Mouse (Mus musculus) left cerebral cortex, adult 9 months (tissue): Measurements from ENCODE around the gene Mrps36.
"Not testable (repeated sequence)": the region's sequence is repeated elsewhere in the genome, so short reads cannot be mapped to it uniquely, and the experiment has no call there.

Experiments used
- DNase-seq, 2 experiments: peaks; one replicate each; pipeline ENCODE4 v3.0.0; 2022; ENCODE audit warnings: low spot score in 2 of 2

Gene Mrps36

DNA sequence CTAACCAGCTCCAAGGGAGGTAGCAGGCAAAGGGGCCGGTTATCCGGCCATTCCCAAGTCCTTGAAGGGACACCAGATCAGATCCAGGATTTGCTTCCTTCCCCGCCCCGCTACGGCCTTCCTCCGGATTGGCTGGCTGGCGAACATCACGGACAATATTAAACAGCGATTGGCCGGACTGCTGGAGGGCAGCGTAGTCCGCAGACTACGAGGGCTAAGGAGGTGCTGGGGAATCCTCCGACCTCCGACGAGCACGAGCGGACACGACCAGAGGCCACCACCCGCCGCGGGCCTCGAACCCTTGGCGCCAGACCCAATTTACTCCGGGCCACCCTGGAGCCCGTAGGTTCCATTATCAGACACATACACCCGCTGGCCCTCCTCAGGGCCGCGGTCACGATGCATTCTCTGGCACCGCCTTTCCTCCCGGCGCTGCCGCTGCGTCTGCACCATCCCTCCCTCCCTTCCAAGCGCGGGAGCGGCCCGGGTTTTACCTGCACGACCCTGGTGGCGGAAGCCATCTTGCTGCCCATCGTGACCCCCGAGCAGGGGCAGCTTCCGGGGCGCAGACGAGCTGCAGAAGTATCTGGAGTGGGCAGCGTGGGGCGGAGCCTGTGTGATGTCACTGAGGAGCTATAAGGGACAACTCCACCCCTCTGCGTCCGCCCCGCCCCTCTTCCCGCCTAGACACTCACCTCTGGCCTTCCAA is at the start of gene Mrps36:
Gene Mrps36 (minus strand): TSS at position 624 of the 709 bp plus-strand sequence.
- peak; percentile 86 to 93 for DNase-seq

GRCm38 (mm10) chr13:100789083-100789482 is 44.6 kb upstream of the Mrps36 start:
- DNase-seq, result no peak

DNA sequence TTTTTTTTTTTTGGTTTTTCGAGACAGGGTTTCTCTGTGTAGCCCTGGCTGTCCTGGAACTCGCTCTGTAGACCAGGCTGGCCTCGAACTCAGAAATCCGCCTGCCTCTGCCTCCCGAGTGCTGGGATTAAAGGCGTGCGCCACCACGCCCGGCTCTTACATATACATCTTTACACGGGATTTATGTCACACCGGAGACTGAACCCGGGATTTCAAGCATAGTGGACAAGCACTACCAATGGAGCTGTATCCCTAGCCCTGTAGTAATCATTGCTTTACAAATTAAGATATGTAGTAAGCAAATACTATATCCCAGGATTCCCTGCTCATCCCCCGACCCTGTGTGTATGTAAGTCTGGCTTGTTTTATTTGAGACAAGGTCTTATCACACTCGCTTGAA is 43.6 kb upstream of the Mrps36 start:
- DNase-seq, result not testable (repeated sequence)

- no peak for DNase-seq
Measured at GRCm38 (mm10) chr13:100787316-100788010, 43.0 kb upstream of the Mrps36 start.

DNA sequence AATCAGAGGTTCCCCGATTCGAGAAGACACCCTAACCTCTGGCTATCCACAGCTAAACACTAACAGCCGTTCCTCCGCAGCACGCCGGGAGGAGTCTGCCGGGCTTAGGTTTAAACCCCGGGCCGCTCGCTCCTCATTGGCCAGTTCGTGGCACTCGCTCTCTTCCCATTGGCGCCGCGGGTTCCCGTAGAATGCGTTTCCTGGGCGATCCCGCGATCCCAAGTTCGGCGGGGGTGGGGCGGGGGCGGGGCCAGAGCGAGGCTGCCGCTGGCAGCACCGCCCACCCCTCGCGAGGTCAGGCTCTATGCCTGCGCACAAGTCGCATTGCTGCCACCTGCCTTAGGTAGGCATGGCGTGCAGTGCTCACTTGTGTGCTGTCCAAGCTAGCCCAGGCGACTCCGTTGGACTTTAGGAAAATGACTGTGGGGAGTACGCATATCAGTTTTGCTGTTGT is 42.0 kb upstream of the Mrps36 start, which contains the start of gene Ccnb1:
Gene Ccnb1 (minus strand): TSS at position 157 of the 454 bp plus-strand sequence.
- peak; percentile 55 to 84 for DNase-seq

- DNase-seq, result no peak
Measured at GRCm38 (mm10) chr13:100785806-100786413, 41.5 kb upstream of the Mrps36 start.

- no peak for DNase-seq
Measured at GRCm38 (mm10) chr13:100777491-100777890, 33.0 kb upstream of the Mrps36 start.

- no peak for DNase-seq
Measured at GRCm38 (mm10) chr13:100776710-100777109, 32.3 kb upstream of the Mrps36 start.

- no peak for DNase-seq
Measured at GRCm38 (mm10) chr13:100776056-100776419, 31.6 kb upstream of the Mrps36 start.

DNA sequence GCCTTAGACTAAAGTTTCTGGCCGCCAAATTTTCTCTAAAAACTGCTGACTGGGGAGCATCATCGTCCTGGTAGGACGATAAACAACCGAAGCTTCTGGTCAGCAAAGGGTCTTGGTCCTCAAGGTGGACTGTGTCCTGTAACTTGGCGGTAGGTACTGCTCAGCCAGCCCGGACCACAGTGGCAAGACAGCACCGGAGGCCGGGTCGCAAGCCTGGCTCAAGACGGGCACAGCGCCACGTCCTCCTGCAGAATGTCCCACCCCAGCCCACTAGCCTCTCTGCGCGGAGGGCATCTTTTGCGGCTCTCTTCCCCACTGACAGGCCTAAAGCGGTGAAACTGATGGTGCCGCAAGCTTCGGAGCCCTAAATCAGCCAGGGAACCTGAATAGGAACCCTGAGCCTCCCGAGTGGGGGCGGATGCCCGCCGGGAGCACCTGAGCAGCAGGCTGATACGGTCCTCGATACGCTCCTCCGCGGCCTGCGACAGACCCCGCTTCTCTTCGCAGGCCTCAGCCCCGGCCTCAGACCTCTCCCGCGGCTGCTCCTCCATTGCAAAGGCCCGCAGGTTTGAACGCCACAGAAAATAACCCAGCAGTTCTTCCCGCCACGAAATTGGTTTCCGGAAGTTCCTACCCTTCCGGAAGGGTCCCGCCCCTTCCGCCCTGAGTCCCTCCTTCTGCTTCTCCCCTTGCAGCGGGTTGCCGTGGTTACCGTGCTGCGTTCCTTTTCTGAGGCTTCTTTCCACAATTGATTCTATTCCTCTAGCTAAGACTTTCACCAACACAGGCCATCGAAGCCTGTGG is 31.0 kb upstream of the Mrps36 start, which contains the start of gene Cenph:
Gene Cenph (minus strand): TSS at position 648 of the 804 bp plus-strand sequence.
- peak; percentile 27 to 82 for DNase-seq

DNA sequence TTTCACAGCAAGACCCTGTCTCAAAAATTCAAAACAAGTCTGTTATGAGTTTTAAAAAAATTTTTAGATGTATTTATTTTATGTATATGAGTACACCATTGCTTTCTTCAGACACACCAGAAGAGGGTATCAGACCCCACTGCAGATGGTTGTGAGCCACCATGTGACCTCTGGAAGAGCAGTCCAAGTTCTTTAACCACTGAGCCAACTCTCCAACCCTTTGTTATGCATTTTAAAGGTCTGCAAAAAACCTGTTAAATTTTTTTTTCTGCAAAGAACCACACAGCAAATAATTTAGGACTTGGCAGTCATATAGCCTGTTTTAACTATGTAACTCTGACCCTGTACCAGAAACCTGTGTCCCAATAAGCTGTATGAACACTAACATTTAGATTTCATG is 30.2 kb upstream of the Mrps36 start:
- DNase-seq, result no peak

DNA sequence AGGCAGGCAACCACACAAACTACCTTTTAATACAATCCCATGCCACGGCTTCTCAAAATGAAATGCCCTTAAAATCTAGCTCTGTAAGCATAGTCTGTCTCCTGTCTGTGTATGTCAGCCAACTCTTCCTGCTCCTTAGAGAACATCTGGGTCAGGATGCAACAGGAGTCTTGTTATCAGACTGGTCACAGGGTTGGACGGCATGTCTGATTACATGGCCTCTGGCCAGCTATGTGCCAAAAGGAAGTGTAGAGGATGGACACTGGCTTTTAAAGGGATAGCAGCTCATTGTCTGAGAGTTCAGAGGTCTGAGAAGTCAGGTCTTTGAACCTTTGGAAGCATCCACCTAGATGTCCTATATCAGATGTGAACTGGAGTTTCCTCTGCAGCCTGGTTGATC is 10.9 kb upstream of the Mrps36 start:
- DNase-seq, result no peak

- DNase-seq, result no peak
Measured at GRCm38 (mm10) chr13:100754186-100754585, 9.7 kb upstream of the Mrps36 start.

GRCm38 (mm10) chr13:100753011-100753410 is 8.6 kb upstream of the Mrps36 start:
- DNase-seq, result no peak

DNA sequence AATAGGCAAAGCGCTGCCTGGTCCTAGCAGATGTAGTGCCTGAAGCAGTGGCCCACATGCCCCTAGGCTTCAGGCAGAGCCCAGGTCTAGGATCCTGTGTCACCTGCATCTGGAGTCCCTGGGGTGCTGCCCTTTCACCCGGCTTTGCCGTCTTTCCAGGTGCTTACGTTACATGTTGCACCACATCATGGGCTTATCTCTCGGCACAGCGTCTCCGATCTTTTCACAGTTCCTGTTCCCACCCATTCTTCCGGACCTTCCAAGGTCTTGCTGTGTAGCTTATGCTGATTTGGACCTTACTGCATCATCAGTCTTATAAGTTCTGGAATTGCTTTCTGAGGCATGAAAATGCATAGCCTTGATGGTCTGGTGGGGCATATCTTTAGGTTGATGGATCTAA is 8.1 kb upstream of the Mrps36 start:
- DNase-seq, result no peak

GRCm38 (mm10) chr13:100751402-100751801 is 6.9 kb upstream of the Mrps36 start:
- DNase-seq, result no peak

DNA sequence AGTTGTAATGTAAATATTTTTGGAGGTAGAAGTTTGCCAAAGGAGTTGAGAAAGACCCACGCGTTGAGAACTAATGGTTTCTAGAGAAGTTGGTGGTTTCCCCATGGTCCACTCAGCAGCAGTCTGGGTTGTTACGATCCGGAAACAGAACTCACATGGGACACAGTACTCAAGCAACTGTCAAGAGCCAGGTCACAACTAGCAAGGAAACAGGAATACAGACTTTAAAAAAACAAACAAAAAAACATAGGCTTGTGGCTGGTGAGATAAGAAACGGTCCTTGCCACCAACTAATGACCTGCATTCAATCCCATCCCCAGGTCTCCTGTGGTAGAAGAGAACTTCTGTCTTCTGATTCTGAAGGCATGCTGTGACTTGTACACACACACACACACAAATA is 6.3 kb upstream of the Mrps36 start:
- DNase-seq, result no peak

GRCm38 (mm10) chr13:100748638-100749037 is 4.2 kb upstream of the Mrps36 start:
- no peak for DNase-seq

- DNase-seq, result peak; percentile 39 to 60
Measured at GRCm38 (mm10) chr13:100746090-100746489, 1.6 kb upstream of the Mrps36 start.

DNA sequence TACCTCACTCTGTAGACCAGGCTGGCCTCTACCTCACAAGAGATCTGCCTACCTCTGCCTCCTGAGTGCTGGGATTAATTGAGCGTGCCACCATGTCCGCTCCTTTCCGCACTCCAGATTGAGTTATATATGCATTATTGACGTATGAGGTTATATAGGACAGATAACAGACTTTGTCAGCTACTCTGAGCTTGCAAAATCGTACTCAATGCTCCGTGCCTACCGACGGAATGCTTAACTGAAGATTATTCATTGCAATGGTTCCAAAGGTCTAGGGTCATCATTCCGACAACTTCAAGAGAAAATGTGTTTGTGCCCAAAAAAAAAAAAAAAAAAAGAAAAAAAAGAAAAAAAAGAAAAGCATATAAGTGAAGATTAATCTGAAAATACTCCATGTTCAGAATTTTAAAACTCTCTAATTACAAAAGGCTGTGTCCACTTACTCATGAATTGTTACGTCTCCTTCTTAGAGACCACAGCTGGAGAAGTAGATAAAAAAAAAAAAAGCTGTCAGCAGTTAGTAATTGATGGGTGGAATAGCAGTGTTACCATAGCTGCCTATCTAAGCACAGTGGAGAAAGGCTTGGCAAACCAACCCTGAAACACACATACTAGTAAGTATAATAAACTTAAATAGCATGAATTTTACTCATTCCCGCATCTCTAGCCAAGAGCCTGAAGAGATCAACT is 968 bp downstream of the Mrps36 start:
- DNase-seq, result no peak

- no peak for DNase-seq
Measured at GRCm38 (mm10) chr13:100742831-100743230, 1.6 kb downstream of the Mrps36 start.
